Mouse (Mus musculus) embryonic facial prominence, embryonic 13.5 days (tissue): ENCODE results near the gene G6pc. TPM values are rescaled to one million over a fixed set of nuclear protein-coding genes. Genes with fewer than 3 reads are reported as not detected.

Experiments
- ATAC-seq: fragments of 200-750 bp; cut with Nextera tagmentation; 2 replicates; pipeline ENCODE4 v1.8.0; 2017; ENCODE audit warnings: low read depth; ENCODE audit not compliant: insufficient number of reproducible peaks, insufficient read depth, low FRiP score, low TSS enrichment
- H3K27ac ChIP-seq: fragments of 300-500 bp; sonication (generic); 2 replicates; pipeline ENCODE4 v1.5.1; 2015; ENCODE audit warnings: moderate library complexity, mild to moderate bottlenecking, inconsistent platforms
- H3K27me3 ChIP-seq: fragments of 300-500 bp; sonication (generic); 2 replicates; pipeline ENCODE4 v1.6.1; 2015; ENCODE audit warnings: mild to moderate bottlenecking, inconsistent platforms
- H3K36me3 ChIP-seq: fragments of 300-500 bp; sonication (generic); 2 replicates; pipeline ENCODE4 v1.6.1; 2015; ENCODE audit warnings: mild to moderate bottlenecking, inconsistent platforms
- H3K4me1 ChIP-seq: fragments of 300-500 bp; sonication (generic); 2 replicates; pipeline ENCODE4 v1.6.1; 2015; ENCODE audit warnings: inconsistent platforms
- H3K4me2 ChIP-seq: fragments of 300-500 bp; sonication (generic); 2 replicates; pipeline ENCODE4 v1.6.1; 2015; ENCODE audit warnings: moderate library complexity, mild to moderate bottlenecking, inconsistent platforms
- H3K4me3 ChIP-seq: fragments of 300-500 bp; sonication (generic); 2 replicates; pipeline ENCODE4 v1.5.1; 2015; ENCODE audit warnings: mild to moderate bottlenecking, inconsistent platforms
- H3K9ac ChIP-seq: fragments of 300-500 bp; sonication (generic); 2 replicates; pipeline ENCODE4 v1.6.1; 2015; ENCODE audit warnings: mild to moderate bottlenecking, inconsistent platforms
- H3K9me3 ChIP-seq: fragments of 300-500 bp; sonication (generic); 2 replicates; pipeline ENCODE4 v1.6.1; 2016; ENCODE audit warnings: inconsistent platforms
- WGBS: fragments of 180-500 bp; shearing (Covaris S2); methylation state at CpG from one replicate; pipeline ENCODE4 v1.1.7; 2015; ENCODE audit warnings: mixed read lengths; 5-methylcytosine and 5-hydroxymethylcytosine counted together
- polyA plus RNA-seq: library from polyadenylated mRNA; unstranded; fragments of >200 nt; fragmentation: Nextera tagmentation; extraction: Ambion mirVana; gene quantifications from 2 replicates; pipeline ENCODE4 v1.2.1, GENCODE M21; 2015

G6pc gene
- polyA plus RNA-seq, 1 experiment from 2014 or later, result not detected

DNA sequence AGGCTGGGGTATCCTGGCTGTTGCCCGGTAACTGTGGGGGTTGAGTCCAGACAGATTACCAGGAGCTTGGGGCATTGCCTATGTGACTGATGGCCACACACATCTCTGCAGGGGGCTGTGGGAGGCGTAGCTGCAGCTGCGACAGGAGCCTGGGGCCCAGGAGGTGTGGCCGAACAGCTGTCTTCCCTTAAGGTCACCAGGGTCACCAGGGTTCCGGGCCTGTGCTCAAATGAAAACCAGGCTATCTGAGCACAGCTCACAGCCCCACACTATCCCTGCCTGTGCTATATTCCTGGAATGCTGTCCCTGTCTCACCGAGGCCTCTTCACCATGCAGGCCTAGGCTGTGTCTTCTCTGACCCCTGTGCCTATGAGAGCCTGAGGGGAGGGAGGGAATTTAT is 32.8 kb upstream of the G6pc start:
- no peak overlapping the region for H3K27ac ChIP-seq
- ATAC-seq, result no peak
- H3K27me3 ChIP-seq, result no peaks in the 10 kb centered on the region
- no peaks in the 10 kb centered on the region for H3K36me3 ChIP-seq
- no peak overlapping the region for H3K9ac ChIP-seq
- H3K4me3 ChIP-seq, result no peak overlapping the region
- no peaks in the 10 kb centered on the region for H3K9me3 ChIP-seq
- peaks cover 29% of the 10 kb centered on the region for H3K4me1 ChIP-seq
- no peak overlapping the region for H3K4me2 ChIP-seq
- 10% methylated on average over 6 of the region's 6 CpGs for WGBS

DNA sequence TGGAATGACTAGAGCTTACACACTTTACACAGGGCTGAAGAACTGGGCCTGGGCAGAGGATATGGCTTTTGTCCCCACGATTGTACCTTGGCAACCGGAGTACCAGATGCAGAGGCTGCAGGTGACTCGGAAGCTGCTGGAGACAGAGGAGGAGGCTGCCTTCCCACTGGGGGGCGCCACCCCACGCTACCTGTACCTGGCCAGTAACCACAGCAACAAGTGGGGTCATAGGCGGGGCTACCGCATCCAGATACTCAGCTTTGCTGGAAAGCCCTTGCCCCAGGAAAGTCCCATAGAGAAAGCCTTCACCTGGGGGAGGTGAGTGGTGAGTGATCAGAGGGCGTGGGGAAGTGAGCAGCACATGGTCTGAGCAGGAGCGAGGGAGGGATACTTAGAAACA is 31.7 kb upstream of the G6pc start:
- Histone ChIP-seq H3K9ac (no peak overlapping the region), H3K9me3 (no peaks in the 10 kb centered on the region), H3K27ac (no peak overlapping the region), H3K4me2 (no peak overlapping the region), H3K27me3 (no peaks in the 10 kb centered on the region), H3K4me1 (peaks cover 29% of the 10 kb centered on the region), H3K4me3 (no peak overlapping the region), H3K36me3 (no peaks in the 10 kb centered on the region)
- no peak for ATAC-seq
- WGBS, result 79% methylated on average over 9 of the region's 9 CpGs

DNA sequence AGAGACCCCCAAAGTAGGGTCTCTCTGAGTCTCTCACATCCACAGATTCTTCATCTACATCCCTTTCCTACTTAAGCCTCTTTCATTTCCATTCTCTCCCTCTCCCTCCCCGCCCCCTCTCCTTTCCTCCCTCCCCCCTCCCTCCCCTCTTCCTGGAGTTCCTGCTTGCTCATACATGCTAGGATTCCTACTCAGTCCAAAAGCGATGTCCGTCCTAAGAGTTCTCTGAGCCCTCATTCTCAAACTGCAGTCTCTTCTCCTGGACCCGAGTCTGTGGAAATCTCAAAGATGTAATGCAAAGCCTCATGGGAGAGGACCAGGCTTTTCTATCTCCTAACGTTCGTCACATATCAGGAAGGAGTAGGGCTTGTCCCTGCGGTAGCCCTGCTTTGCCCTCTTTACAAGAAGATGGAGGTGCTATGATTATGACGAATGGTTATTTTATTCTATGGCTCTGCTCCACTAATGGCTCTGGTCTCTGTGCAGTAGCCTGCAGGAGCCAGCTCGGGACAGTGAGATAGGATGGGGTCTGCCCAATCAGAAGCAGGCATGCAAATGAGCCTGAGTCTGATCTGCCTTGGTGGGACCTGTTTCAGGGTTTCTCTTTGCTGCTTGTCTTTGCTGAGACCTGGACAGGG is 29.1 kb upstream of the G6pc start:
- Histone ChIP-seq H3K4me1 (peaks cover 29% of the 10 kb centered on the region), H3K27ac (peak overlapping the region; percentile 71), H3K4me2 (peak overlapping the region; percentile 59), H3K27me3 (no peaks in the 10 kb centered on the region), H3K9ac (0 out of 2 replicates have a peak overlapping the region, but pooled peaks have one; percentile 40), H3K4me3 (peak overlapping the region; percentile 30), H3K9me3 (no peaks in the 10 kb centered on the region), H3K36me3 (no peaks in the 10 kb centered on the region)
- WGBS, result under 1% methylated on average over 9 of the region's 9 CpGs
- peak; percentile 64; the same call in 1 of the 2 replicates for ATAC-seq

DNA sequence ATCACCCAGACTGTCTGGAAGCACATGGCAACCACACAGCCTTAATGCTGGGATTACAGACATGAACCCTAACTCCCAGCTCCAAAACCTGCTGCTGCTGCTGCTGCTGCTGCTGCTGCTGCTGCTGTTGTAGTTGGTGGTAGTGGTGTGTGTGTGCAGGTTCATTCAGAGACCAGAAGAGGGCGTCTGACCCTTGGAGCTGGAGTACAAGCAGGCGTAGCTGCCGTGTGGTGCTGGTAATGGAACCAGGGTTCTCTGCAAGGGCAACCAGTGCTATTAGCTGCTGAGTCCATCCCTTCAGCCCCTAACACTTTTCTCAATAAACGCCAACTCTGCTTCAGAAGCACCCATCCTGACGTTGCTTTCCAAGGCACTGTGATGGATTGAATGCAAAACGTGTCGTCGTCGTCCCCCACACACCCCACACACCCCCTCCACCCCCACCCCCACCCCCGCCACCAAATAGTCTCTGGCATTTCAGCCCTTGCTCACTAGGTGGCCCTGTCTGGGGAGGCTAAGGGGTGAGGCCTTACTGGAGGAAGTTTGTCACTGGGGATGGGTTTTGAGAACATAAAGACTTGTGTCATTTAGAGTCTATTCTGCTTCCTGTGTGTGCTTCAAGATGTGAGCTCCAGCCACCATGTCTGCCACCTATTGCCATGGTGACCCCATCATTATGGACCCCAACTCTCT is 20.1 kb upstream of the G6pc start:
- Histone ChIP-seq H3K36me3 (no peaks in the 10 kb centered on the region), H3K27ac (no peak overlapping the region), H3K27me3 (no peaks in the 10 kb centered on the region), H3K4me2 (no peak overlapping the region), H3K9ac (no peak overlapping the region), H3K4me3 (no peak overlapping the region), H3K4me1 (0 out of 2 replicates have a peak, but pooled peaks cover 4% of the 10 kb centered on the region), H3K9me3 (0 out of 2 replicates have a peak, but pooled peaks cover 2% of the 10 kb centered on the region)
- WGBS, result 69% methylated on average over 10 of the region's 10 CpGs
- ATAC-seq, result no peak

DNA sequence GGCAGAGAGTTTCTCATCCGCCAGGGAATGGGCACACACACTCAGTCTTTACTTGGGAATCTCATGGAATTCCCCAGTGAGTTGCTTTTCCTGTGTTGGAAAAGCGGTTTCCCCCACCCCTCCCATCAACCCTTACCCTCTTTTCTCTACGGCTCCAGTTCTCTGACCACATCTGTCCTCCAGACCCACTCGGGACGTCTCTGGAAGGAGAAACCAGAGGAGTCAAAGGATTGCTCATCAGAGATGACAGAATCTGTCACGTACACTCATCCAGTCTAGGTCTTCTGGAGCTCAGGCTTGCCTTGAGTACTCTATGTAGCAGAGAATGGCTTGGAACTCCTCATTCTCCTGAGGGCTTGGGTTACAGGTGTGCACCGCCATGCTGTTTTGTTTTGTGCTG is 18.6 kb upstream of the G6pc start:
- H3K4me3 ChIP-seq, result no peak overlapping the region
- no peak overlapping the region for H3K9ac ChIP-seq
- H3K27me3 ChIP-seq, result no peaks in the 10 kb centered on the region
- no peaks in the 10 kb centered on the region for H3K36me3 ChIP-seq
- H3K27ac ChIP-seq, result no peak overlapping the region
- WGBS, result 55% methylated on average over 7 of the region's 7 CpGs
- H3K4me2 ChIP-seq, result no peak overlapping the region
- H3K4me1 ChIP-seq, result 0 out of 2 replicates have a peak, but pooled peaks cover 4% of the 10 kb centered on the region
- no peak for ATAC-seq
- H3K9me3 ChIP-seq, result 0 out of 2 replicates have a peak, but pooled peaks cover 2% of the 10 kb centered on the region

DNA sequence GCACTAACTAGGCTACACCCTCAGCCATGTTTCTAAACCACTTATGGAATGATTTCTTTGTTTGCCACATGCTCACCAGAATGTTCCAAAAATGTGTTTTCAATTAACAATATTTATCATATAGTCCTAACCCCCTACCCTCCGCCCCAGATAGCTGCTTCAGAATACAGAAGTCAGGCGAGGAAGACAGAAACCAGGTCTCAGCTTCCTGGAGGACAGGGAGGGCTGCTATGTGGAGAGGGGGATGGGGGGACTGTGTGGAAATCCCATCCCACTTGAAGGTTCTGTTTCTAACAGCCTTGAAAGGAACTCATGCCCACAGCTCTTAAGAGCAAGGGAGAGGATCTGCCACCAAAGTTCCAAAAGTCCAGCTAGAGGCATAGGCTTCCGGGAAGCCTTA is 18.1 kb upstream of the G6pc start:
- no peak for ATAC-seq
- H3K4me3 ChIP-seq, result no peak overlapping the region
- no peak overlapping the region for H3K4me2 ChIP-seq
- no peak overlapping the region for H3K27ac ChIP-seq
- no peak overlapping the region for H3K9ac ChIP-seq
- H3K9me3 ChIP-seq, result 0 out of 2 replicates have a peak, but pooled peaks cover 2% of the 10 kb centered on the region
- no peaks in the 10 kb centered on the region for H3K27me3 ChIP-seq
- H3K36me3 ChIP-seq, result no peaks in the 10 kb centered on the region
- H3K4me1 ChIP-seq, result 0 out of 2 replicates have a peak, but pooled peaks cover 4% of the 10 kb centered on the region
- WGBS, result 60% methylated on average over 3 of the region's 3 CpGs

DNA sequence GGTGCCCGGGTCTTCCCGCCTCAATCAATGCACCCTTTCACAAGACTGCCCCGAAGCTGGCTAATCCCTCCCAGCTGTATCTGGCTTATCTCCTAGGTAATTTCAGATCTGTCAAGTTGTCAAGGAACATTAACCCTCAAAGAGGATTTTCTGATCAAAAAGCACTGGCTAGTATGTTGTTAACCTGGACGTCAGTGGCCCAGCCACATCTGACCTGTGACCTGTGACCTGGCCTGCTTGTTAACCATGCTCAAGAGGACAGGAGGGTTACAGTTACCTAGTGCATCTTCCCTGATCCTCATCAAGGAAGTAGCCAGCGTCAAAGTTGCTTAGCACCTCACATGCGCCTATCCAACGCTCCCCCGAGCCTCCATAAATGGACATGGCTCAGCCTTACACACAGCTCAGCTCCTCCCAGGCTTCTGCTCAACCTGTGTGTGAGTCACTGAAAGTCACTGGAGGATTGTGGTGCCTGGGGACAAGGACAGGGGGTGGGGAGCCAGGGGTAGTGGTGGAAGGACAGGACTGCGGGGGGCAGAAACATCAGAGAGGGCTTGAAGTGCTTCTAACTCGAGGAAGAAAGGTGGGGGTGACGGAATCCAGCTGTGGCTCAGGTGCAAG is 16.2 kb upstream of the G6pc start:
- 49% methylated on average over 11 of the region's 11 CpGs for WGBS
- Histone ChIP-seq H3K9ac (no peak overlapping the region), H3K36me3 (no peaks in the 10 kb centered on the region), H3K27me3 (no peaks in the 10 kb centered on the region), H3K4me1 (0 out of 2 replicates have a peak, but pooled peaks cover 4% of the 10 kb centered on the region), H3K9me3 (0 out of 2 replicates have a peak, but pooled peaks cover 2% of the 10 kb centered on the region), H3K4me2 (no peak overlapping the region), H3K27ac (no peak overlapping the region), H3K4me3 (no peak overlapping the region)
- no peak for ATAC-seq

DNA sequence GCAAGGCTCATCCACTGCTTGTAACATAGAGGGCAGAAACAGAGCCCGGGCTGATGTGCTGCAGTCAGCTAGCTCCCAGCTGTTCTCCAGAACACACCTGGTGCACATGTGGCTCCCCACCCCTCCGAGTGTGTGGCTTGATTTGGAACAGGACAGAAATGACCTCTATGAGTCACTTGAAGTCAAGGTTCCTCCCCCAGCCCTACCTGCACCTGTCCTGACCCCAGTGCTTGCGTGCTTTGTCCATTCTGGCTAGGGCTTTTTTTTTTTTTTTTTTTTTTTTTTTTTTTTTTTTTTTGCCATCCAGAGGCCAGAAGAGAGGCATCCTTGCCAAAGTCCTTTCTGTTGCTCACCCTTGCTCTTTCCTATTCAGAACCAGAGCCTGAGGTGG is 15.6 kb upstream of the G6pc start:
- Histone ChIP-seq H3K4me3 (no peak overlapping the region), H3K36me3 (no peaks in the 10 kb centered on the region), H3K27ac (no peak overlapping the region), H3K4me2 (no peak overlapping the region), H3K27me3 (no peaks in the 10 kb centered on the region), H3K9ac (no peak overlapping the region), H3K9me3 (0 out of 2 replicates have a peak, but pooled peaks cover 2% of the 10 kb centered on the region), H3K4me1 (0 out of 2 replicates have a peak, but pooled peaks cover 4% of the 10 kb centered on the region)
- WGBS, result 60% methylated on average over 3 of the region's 3 CpGs
- ATAC-seq, result no peak

DNA sequence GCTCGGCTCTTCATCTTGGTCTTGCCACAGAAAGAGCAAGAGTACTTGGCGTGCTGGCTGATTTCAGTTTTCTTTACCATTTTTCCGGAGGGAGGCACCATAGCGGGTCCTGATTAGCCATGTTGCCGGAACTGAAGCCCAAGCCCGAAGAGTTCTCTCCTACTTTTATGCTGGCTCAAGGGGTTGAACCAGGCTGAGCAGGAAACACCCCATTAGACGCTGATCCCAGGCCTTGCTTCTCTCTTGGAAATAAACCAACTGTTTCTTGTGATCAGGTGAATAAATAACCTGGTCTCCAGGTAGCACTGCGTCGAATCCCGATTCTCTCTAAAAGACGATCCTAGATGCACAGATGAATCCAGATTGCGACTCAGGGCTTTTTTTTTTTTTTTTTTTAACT is 13.9 kb upstream of the G6pc start:
- Histone ChIP-seq H3K4me1 (0 out of 2 replicates have a peak, but pooled peaks cover 4% of the 10 kb centered on the region), H3K27ac (no peak overlapping the region), H3K4me3 (no peak overlapping the region), H3K27me3 (no peaks in the 10 kb centered on the region), H3K4me2 (no peak overlapping the region), H3K36me3 (no peaks in the 10 kb centered on the region), H3K9ac (no peak overlapping the region), H3K9me3 (0 out of 2 replicates have a peak, but pooled peaks cover 2% of the 10 kb centered on the region)
- ATAC-seq, result no peak
- 88% methylated on average over 12 of the region's 12 CpGs for WGBS

DNA sequence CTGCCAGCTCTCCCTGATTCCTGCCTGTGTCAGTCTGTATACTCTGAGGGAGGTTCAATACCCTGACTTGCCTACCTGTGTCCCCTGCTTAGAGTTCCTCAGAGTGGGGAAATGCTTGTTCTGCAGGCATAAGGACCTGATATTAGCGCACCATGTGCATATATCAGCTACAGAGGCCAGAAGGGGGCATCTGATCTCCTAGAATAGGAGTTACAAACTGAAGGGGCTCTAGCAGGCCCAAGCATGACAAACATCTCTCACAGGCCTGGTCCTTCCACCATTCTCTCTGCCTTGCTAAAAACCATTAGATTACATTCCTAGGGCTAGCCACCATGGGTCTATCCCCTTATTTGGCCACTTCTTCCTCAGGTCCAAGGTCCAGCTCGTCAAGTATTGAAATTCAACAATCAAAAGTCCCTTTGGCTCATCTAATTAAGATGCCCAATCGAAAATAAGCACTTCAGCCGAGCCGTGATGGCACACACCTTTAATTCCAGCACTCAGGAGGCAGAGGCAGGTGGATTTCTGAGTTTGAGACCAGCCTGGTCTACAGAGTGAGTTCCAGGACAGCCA is 12.8 kb upstream of the G6pc start:
- Histone ChIP-seq H3K4me2 (no peak overlapping the region), H3K4me1 (no peaks in the 10 kb centered on the region), H3K27ac (no peak overlapping the region), H3K4me3 (no peak overlapping the region), H3K36me3 (no peaks in the 10 kb centered on the region), H3K27me3 (no peaks in the 10 kb centered on the region), H3K9ac (no peak overlapping the region), H3K9me3 (0 out of 2 replicates have a peak, but pooled peaks cover 2% of the 10 kb centered on the region)
- ATAC-seq, result no peak
- WGBS, result 83% methylated on average over 5 of the region's 5 CpGs

DNA sequence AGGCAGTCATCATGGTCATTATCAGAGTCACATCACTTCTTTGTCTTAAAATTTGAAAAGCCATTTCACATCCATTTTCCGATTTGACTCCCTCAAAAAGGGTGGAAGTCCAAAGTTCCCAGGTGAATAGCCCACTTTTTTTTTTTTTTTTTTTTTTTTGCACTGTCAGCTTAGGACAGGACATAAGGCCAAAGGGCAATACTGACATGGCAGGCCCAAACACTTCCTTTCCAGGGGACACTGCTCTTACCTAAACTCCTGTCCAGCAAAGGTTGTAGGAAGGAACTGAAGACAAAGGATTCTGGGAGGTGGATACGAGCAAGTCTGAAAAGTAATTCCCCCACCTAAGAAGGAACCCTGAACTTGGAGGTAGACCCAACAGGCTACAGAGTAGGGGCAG is 11.4 kb upstream of the G6pc start:
- Histone ChIP-seq H3K4me1 (no peaks in the 10 kb centered on the region), H3K27ac (no peak overlapping the region), H3K9me3 (no peaks in the 10 kb centered on the region), H3K4me2 (no peak overlapping the region), H3K36me3 (no peaks in the 10 kb centered on the region), H3K9ac (no peak overlapping the region), H3K4me3 (no peak overlapping the region), H3K27me3 (no peaks in the 10 kb centered on the region)
- 95% methylated on average over 2 of the region's 2 CpGs for WGBS
- ATAC-seq, result no peak
